Mouse (Mus musculus) gastrocnemius, adult 8-10 months (tissue): ENCODE data around the gene Pofut2. TPM values are rescaled to one million over a fixed set of nuclear protein-coding genes. Genes with fewer than 3 reads are reported as not detected.
"Not testable (repeated sequence)": the region's sequence is repeated elsewhere in the genome, so short reads cannot be mapped to it uniquely, and the experiment has no call there.

Experiments used
- DNase-seq, 2 experiments: peaks; one replicate each; pipeline ENCODE4 v3.0.0; 2022; ENCODE audit warnings: low spot score in 2 of 2
- total RNA-seq, 4 experiments: library from RNA; stranded (reverse); gene quantifications; 2 replicates each; pipeline ENCODE4 v1.2.4; 2022

Pofut2 gene
- total RNA-seq, 4 experiments from 2014 or later: 22.7 to 29.5 (median 23.8) TPM

DNA sequence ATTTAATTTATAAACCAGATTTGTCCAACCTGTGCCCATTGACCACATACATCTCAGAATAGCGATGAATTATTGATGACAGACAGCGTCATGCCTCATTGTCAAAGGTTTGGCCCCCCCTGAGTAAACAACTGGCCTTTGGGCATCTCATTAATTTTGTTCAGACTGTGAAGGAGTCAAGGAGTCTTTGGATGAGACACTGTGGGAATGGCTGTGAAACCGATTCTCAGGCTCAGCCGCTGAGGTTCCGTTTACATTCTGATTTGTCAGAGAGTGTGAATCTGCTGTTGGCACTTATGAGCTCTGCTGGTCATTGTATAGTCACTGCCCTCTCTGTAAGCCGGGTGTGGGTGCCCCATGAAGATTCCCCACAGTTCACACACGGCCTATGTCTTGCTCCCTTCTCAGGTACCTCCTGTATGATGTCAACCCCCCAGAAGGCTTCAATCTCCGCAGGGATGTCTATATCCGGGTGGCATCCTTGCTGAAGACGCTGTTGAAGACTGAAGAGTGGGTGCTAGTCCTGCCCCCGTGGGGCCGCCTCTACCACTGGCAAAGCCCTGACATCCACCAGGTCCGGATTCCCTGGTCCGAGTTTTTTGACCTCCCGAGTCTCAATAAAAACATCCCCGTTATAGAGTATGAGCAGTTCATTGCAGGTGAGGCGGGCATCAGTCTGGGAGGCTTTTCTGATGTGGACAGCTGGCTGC is 1.3 kb downstream of the Pofut2 start:
- DNase-seq: no peak

DNA sequence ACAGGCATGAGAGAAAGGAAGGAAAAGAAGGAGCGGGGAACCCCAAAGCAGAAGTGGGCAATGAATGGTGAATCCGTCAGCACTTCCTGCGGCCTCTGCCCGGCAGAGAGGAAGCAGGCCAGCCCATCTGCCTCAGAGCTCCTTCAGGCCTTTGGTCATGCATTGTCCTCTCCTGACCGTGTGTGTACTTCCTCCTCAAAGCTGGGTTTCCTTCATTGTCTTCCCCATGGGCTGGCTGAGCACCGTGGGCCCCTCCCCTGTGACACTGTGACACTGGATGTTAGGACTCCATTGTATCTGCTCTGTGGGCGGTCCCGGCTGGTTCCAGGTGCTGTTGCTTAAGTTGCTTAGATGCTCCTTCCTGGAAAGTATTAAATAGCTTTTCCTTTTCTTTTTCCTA is 7.3 kb downstream of the Pofut2 start:
- no peak for DNase-seq

DNA sequence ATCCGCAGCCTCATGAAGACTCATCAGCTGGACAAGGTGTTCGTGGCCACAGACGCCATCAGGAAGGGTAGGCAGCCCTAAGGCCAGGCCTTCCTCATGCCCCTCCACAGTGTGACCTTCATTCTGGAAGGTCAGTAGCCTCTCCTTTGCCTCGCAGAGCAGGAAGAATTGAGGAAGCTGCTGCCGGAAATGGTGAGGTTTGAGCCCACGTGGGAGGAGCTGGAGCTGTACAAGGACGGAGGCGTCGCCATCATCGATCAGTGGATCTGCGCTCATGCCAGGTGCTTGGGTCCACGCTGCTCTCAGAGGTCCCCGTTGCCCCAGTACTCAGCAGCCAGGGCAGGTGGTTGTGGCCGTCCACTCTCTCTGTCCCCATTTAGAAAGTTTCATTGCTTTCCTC is 8.0 kb downstream of the Pofut2 start:
- no peak for DNase-seq

DNA sequence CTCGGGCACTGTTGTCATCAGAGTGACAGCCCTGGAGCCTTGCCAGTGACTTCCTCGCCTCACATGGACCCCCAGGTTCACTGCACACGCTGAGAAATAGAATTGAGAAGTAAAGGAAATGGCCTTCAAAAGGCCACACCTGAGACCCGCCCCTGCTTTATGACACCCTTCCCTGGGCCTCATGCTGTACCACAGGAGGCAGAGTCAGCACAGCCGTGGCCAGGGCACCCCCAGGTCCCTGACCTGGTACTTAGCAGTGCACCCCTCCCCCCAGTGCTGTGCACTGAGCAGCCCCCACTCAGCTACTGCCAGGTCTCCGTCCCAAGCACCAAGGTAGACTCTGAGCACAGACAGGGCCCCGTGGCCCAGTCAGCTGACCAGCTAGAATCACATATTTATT is 10.1 kb downstream of the Pofut2 start:
- DNase-seq: no peak

DNA sequence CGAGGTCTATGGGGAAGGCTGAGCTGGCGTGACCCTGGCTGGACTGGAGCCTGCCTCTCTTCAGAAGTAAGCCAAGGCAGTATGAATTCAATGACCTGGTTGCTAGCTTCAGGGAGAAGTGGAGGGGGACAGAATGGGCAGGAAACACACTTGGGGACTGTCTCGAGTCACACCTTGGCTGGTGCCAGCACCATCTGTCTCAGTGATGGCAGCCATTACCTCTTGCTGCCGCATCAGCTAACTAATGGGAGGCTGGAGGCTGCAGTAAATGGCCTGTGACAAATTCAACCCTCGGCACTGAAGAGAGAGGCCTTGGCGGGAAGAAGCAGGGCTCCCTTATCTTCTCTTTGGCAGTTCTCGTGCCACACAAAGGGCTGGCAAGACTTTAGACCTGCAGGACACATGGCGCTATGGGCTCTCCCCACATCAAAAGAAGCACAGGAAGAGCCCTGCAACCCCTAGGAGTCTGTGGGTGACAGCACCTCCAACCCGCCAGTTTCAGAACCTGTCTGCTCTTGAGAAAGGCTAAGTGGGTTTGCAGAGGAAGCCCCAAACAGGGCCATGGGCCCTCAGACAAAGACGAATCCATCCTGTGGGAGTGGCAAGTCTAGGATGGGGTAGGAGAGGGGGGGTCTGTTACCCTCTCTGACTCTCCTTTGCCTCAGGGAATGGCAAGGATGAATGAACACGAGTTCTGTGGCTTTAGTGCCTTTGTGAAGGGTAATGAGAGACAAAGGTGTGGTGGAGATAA is 14.1 kb downstream of the Pofut2 start:
- no peak for DNase-seq

DNA sequence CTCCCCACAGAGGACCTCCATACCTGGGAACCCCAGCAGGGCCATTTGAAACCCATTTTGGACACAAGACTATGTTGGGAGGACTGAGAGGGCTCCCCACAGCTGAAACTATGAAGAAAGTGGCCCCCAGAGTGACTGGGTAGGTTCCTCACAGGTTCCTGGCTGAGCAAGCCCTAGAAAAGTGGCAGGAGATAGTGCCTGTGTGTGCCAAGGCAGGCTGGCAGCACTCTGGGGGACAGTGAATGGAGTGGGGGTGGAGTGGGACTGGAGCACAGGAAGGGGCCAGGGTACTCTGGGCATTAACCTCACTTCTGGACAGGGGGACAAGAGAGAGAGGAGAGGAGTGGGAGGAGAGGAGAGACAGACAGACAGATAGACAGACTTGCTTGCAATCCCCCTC is 14.8 kb downstream of the Pofut2 start:
- no peak for DNase-seq

DNA sequence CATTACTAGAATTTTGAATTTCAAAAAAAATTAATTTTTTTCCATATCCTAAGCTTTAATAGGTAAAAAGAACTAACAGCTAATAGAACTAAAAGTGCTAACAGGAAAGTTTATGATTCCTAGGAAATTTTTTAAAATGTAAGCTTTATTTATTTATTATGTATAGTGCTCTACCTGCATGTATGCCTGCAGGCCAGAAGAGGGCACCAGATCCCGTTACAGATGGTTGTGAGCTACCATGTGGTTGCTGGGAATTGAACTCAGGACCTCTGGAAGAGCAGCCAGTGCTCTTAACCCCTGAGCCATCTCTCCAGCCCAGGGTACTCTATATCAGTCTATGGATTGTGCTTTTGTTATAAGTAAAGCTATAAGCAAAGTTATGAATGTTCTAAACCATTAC is 23.1 kb downstream of the Pofut2 start:
- DNase-seq: not testable (repeated sequence)

DNA sequence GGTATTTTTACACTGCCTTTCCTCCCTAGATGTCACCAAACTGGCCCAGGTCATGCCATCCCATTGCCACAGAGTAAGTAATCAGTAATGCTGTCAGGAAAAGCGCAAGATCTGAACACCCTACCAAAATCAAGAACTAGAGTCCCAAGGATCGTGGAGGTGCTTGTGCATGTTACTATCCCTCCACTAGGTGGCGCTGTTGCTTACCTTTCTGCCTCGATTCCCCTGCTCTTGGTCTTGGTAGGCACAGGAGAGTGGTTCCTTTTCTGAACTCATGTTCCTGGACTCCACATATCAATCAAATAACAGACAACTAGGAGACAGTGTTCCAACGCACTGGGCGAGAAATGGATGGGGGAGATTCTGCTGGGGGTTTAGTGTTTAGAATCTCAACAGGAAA is 23.8 kb downstream of the Pofut2 start:
- DNase-seq: peak; percentile 45 to 58

DNA sequence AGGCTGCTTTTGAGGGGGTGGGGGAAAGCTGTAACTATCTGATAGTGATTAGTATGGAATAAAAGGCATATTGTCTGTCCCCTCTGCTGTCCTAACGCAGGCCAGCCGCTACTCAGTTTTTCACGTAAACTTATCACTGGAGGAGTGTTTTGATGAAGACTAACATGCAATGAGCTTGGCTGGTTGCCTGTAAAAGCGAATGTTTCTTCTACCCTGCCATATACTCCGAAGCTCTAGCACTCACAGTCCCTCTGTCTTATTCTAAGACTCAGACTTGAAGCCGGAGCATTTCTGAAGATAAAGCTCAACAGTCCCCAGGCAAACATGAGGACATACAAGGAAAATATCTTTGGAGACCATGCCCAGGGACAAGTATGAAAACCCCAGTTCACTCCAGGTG is 25.8 kb downstream of the Pofut2 start:
- DNase-seq: no peak

DNA sequence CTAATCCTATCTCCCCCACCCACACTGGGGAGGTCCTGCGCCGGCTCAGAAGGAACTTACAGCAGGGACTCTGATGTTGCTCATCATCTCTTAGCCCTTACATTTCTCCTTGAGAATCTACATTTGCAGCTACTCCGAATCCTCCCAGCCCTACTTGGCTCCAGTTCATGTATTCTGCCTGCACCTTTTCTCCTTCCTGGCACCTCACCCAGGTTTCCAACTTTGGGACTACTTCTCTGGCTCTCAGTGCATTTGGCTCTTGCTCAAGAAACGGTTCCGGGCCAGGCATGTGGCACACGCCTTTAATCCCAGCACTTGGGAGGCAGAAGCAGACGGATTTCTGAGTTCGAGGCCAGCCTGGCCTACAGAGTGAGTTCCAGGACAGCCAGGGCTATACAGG is 28.6 kb downstream of the Pofut2 start:
- no peak for DNase-seq

DNA sequence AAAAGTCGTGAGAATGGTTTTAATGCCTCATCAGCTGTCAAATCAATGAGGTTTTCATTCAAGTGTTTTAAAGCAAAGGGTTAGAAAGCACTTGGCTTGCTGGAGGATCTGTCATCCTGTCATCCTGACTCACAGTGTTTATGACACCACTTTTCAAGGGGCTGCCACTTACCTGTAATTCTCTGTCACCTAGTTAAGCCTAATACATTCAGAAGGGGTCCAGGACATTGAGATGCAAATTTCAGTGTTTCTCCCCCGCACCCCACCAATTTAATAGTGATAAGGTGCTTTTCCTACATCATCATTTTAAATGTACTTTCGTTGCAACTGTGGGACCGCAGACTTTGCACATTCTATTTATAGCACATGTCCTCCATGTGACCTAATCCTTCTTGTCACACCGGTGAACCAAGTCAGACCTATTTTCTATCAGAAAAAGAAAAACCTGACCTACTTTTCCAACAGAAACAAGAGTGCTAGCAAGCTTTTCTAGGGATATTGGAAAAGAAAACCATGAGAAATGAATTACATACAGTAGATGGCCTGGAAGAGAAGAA is 29.7 kb downstream of the Pofut2 start:
- DNase-seq: no peak

DNA sequence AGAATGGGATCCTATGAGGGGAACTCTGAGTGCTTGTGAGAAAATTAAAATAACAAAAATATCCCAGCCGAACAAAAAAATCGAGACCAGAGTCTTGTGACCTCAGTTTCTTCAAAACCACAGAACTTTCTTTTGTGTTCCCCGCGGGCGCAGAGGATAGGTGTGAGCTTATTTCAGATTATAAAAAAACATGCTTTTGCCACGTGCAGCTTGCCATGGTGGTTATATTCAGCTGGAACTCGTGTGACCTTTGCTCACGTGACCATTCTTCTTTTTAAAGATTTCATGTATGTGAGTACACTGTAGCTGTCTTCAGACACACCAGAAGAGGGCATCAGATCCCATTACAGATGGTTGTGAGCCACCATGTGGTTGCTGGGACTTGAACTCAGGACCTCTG is 30.5 kb downstream of the Pofut2 start:
- no peak for DNase-seq

DNA sequence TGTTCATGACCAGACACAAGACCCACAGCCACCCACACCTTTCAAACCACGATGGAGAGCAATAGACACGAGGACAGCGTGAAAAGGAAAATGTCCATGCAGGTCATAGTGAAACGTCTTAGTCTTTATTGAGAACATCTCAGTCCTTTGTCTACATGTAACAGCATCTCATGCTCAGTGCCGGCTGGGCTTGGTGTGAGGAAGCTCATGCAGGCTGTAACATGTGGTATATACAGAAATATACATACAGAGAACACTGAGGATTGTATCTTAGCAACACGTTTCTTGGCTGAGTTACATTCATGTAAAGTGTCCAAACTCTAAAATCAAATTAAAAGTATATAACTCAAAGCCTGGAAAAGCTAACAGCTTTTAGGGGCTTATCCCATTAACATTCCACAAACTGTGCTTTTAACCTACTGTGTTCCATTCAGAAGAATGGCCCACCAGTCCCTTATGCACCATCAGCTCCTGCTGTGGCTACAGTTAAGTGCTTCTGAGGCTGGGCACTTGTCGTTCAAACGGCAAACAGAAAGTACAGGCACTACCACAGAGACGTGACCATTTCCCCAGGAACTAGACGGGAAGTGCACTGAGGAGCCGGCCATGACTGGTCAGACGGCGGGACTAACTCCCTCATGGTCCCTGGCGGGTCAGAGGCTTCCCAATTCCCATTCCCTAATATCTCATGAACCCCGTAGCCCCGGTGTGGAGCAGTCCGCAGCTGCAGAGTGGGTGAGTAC is 31.8 kb downstream of the Pofut2 start:
- DNase-seq: no peak

DNA sequence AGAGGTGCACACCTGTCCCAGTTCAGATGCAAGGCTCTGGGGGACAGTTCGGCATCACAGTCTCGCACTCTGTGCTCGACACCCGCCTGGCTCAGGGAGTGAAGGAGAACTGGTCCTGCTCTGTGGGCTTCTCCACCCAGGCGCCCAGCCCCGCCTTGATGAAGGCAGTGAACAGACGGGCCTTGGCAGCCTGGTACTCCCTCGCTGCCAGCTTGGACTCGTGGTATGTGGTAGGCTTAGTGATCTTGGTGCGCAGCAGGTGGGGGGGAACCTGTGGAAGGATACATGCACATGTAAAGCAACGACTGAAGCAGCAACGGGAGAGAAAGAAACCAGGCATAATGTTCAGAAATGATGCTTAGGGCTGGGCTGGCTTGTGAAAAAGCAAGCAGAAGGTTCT is 35.7 kb downstream of the Pofut2 start:
- no peak for DNase-seq

DNA sequence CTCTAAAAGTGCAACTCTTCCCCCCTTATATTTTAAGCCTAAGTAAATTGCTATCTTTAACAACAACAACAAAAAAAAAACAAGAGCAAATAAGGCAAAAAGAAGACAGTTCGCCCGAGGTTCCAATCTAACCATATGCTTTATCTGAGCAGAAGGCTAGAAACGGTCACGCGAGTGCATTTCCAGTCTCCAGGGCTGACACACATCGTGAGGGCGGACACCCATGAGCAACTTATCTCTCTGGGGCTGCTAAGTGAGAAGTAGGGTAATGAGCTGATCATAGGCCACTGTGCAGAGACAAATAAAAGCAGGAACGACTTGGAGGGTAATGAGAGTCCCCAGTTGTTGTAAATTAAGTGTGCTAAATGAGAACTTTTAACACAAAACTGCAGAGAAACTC is 39.6 kb downstream of the Pofut2 start:
- no peak for DNase-seq

DNA sequence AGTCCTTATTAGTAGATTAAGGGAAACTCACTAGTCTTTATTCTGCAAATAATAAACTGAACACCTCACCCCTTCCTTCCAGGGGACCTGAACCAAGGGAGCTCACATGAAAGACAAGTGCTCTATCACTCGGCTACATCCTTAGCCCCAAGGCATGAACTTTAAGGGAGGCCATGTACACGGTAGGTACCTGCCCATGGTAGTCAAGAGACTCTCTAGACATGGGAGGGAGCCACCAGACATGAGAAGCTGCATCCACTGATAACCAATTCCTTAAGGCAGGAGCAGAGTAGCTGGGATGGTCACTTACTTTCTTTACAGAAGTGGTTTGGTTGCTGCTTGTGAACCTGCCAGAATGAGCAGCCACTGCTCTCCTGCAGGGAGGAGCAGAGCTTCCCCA is 40.2 kb downstream of the Pofut2 start:
- no peak for DNase-seq

DNA sequence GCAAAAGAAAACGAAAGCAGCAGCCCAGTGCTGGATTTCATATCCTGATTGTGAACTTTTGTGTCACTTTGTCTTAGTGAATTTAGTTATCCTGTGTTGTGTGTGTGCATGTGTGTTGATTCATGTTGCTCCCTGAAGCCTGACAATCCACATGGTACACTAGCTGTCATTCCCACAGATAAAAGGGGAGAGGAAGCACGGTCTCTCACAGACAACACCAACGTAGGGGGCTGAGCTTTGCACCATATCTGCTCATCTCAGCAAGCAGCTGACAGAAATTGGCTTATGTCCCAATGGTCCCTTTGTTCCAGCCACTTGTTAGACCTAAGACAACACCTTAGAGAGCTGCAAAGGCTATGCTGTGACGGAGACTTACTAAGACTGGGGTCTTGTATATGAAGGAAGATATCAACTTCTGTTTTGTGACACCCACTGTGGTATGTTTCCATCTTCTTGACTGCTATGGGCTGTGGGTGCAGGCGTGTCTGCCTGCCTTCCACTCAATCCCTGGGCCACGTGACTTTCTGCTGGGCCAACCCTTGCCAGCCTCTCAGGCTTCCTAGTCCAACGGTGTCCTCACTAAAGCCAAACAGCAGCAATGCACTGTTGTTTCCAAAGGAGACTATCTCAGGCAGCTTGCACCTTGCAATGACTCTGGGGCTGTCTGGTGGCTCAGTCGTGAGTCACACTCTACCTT is 41.4 kb downstream of the Pofut2 start:
- DNase-seq: no peak

DNA sequence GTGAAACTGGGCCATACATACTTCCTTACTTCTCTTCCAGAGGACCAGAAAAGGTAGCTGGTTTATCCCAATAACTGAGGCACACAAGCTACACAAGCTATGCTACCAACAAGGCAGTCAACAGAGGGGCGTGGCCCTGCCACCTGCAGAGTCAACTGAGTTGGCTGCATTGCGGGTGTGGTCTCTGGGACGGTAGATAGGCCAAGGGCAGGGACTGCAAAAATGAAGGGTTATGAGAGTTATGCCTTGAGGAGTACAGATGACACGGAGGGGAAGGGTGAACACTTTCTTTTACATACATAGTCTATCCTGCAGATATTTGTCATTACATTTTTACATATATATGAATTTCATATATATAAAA is 41.9 kb downstream of the Pofut2 start:
- DNase-seq: no peak

DNA sequence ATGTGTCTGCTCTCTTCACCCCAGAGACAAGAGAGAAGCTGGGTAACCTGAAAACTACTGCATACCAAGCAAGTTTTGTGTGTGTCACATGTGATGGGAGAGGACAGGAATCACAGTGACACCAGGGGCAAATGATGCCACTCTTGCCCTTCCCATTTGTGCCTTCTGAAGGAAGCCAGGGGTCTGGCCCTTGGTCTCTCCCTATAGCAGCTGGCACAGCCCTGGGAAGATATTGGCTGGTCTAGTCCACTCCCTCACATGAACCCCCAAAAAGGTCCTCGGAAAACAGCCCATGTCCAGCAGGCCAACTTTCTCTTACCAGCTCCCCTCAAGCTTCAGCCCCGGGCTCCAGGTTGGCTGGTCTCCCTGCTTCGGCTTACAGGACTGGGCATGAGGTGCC is 45.3 kb downstream of the Pofut2 start:
- no peak for DNase-seq

DNA sequence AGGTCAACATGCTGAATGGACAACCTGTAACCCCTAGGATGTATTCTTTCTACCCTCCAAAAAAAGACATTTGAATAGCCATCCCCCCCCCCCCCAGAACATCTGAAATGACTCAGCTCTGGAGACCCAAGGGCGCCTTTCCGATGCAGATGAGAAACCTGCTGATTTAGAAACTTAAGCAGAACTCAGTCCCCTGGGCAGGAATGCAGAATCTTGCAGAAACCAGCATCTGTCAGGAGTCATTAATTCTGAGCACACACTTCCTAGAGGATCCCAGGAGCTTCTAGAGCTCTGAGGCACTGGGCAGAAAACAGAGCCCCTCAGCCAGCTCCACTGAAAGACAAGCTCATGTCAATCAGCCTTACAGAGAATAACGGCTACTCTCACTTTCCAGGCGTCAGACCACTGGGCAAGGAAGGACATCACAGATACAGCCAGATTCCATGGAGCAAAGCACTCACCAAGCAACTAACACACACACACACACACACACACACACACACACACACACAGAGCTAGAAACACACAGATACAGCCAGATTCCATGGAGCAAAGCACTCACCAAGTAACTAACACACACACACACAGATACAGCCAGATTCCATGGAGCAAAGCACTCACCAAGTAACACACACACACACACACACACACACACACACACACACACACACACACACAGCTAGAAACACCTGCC is 46.0 kb downstream of the Pofut2 start:
- DNase-seq: no peak

DNA sequence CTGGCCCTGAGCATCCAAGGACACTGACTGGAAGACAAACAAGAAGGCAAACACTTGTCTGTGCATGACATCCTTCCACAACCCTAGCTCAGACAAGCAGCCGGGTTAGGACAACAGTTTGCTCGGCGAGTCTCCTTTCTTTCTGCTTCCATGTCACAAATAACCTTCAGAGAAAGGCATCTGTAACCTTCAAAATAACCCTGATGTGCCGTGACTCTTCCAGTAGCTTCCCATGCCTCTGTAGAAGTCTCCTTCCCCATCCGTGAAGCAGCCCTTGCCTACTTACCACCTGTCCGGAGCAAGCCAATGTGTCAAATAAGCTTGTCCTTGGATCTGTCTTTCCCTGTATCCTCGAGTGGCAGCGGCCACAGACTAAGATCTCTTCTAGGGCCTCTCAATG is 46.7 kb downstream of the Pofut2 start:
- DNase-seq: no peak
